Mouse (Mus musculus) Muller cell, postnatal 12 days (primary cell): ENCODE measurements at regions not wholly inside any gene's neighbourhood (a gene's known extent, or its start where the extent isn't known, plus 50 kb on each side); places are given as distances from the start of the nearest gene placed in this dataset.

Source experiments
- DNase-seq: peaks from one replicate; pipeline ENCODE4 v3.0.0-alpha.2; 2015; ENCODE audit errors: inconsistent ontology term

DNA sequence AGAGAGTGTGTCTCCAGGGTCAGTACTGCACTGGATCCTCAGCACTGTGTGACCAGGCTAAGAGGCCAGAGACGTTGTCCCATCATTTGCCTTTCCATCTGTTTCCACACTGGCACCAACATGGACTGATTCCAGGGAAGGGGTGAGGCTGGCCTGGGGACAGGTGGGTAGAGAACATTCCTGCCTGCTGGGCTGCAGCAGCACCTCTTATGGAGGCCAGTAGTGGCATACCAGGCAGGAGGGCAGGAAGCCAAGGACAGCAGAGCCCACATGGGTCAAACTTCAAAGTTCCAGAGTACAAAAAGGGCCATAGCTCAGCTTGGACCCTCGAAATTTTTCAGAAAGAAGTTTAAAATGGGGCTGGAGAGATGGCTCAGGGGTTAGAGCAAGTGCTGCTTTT, 115.4 kb upstream of the Ercc6l2 start:
- DNase-seq: no peak

DNA sequence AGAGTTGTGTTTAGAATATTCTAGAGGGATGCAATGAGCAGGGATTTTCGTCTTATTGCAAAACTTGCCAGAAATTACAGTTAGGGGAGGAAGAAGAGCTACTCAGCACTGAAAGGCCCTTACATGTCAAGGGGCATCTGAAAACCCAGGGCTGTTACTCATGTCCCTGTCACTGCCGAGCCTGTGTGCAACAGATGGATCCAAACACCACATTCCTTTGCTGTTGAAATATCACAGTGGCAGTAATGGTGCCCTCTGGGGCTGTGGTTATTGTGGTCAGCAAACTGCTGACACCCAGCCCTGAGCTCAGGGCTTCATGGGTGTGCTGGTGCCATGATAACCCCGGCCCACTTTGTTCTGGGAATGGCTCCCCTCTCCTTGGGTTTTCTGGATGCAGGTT, 114.3 kb upstream of the Ercc6l2 start:
- DNase-seq: peak; percentile 82

DNA sequence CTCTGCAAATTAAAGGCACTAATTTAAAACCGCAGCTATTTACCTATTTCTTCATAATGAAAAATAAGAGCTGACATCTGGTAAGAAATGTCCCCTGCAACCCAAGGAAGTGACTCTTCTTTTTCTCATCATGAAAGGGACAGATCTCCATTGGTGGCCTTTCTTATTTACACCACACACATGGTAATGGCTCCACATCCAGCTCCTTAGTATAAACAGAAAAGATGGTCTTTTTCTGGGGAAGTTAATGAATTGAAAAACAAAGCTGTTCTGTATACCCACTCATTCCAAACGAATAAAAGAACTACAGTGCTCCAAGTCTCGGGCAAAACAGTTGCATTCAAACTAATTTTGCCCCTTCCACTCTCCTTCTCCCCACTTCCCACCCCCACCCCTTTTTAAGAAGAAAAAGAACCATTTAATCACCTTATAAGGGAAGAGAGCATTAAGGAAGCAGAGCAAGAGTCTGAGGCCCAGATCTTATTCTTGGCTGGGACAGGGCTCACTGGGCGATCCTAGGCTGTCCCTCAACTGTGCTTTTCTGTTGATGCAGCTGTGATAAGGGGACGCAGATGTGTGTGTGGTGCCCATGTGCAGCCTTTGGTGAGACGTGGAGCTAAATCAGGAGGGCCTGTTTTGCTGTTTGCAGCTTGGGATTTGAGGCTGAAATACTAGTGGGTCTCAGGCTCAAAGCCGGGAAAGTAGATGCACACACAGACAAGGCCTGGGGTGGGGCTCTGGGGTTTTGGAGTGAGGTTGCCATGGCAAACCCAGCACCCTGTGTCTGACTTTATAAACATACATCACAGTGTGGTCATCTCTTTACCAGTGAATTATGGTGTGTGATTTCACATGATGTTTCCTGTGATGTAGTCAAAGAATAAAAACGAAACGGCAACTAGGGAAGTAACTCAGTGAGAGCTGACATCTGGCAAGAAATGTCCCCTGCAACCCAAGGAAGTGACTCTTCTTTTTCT, 113.6 kb upstream of the Ercc6l2 start:
- no peak for DNase-seq

DNA sequence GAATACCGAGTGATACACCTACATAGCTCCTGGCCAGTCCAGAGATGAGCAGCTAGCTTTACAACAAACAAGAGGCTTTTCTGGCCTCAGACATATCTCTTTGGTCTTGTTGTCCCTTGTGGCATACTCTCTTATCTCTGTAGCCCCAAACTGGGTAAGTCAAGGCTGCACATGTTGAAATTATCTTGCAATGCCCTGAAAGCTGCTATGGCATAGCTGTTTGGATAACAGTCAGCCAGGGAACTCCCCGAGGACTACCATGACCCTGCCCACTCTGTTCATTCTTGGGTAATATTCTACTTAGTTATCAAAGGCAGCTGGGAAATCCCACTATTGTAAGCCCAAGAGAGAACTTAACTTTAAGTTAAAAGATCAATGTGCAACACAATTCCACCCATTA, 106.5 kb upstream of the Ercc6l2 start:
- DNase-seq: no peak

DNA sequence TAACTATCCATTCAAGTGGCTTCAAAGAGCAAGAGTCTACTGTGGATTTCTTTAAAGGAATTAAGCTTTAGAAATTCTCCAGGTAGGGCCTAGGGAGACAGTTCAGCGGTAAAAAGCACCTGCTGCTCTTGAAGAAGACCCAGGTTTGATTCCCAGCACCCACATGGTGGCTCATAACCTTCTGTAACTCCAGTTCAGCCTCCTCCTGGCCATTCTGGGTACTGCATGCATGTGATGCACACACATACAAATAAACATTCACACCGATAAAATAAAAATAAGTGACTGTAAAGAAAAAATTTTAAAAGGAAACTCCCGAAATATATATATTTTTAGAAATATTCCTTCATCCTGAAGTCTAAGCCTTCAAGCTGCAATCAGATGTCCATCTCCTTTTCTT, 101.9 kb upstream of the Ercc6l2 start:
- no peak for DNase-seq

DNA sequence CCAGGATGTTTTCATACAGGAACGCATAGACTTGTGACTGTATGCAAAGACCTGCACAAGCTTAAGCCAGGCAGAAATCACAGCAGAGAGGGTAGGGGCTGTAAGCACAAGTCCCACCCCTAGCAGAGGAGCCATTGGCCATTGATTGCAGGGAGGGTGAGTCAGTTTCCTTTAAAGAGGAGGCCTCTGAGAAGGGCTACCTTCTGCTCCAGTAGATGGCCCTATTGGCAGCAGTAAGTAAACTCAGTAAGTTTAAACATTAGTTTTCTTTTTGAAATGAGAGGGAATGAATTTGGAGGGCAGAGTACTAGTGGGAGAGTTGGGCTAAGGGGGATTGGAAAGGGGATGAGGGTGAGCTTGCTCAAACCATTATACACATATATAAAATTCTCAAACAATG, 98.5 kb upstream of the Ercc6l2 start:
- DNase-seq: no peak

DNA sequence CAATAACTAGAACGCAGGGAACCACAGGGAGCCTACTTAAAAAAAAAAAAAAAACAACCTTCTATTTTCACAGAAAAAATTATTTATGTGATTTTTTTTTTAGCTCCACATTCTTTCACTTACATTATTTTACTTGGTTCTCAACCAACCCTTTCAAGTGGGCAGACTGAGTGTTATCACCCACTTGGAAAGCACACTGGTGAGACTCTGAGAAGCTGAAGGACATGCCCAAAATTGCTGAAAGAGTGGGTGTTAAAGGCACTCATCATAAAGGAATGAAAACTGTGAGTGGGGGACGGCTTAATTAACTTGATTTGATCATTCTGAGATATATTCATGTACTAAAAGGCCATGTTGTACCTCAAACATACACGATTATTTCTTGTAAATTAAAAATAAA, 97.8 kb upstream of the Ercc6l2 start:
- DNase-seq: no peak

DNA sequence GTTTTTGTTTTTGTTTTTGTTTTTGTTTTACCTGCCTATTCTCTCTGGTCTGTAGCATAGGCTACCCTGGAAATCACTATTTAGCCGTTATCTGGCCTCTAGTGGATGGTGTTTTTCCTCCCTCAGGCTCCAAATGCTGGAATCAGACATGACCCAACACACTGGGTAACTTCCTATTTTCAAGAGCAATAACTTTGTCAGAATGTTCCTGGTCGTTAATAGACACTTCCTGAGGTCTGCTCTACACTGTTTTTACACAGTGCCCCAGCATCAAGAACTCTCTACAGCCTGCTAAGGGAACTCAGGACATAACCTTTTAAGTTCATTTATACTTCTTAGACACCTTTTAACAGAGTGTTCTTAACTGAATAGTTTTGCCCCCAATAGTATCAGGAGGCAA, 96.3 kb upstream of the Ercc6l2 start:
- DNase-seq: no peak

DNA sequence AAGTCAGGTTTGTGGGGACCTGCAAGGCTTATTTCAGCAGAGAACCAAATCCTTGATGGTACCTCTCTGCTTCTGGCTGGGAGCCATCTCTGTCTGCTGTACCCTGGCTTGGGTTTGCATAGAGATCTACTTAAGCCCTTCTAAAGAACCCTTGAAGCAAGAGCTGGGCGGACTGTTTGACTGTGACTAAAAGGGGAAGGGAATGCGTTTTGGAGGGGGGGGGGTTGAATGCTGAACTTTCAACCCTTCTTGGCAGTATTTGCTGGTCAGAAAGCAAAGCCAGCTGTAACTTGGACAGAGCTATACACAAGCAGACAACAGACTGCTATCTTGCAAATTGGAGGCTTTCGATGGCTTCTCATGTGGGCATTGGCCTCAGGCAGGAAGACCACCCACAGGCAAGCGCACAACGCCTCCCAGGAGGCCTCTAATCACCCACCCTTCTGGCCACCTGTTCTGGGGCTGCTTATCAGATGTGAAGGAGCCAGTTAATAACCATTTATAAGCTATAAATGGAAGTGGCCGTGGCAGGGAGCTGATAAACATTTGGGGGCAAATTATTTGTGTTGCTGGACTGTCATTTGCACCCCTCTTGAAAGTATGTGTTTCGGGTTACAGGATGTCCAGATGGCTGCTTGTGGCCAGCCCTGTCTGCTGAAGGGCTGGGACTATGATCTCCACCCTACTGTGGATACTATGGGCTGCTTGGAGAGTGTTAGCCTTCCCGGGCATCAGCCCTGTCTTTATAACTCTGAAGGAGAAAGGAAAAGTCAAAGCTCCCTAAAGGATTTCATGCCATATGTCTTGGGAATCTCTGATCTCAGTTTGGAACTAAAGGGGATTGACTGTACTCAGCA, 95.5 kb upstream of the Ercc6l2 start:
- peak; percentile 73 for DNase-seq

DNA sequence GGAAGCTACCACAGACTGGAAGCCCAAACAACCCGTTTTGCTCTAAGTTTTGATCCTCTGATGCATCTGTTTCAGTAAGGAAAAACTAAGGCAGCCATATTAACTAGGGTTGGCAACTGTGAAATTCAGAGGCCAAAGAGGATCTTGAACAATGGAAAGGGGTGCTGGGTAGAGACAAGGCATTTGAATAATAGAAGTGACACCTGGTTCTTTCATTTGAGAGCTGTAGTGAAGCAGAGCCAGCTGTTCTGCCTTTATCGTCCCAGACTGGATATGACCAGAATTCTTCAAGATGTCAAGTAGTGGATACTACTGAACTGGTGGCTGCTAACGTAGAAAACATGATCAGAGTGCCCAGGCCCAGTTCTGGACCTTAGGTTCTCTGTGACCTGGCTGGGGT, 94.4 kb upstream of the Ercc6l2 start:
- no peak for DNase-seq

DNA sequence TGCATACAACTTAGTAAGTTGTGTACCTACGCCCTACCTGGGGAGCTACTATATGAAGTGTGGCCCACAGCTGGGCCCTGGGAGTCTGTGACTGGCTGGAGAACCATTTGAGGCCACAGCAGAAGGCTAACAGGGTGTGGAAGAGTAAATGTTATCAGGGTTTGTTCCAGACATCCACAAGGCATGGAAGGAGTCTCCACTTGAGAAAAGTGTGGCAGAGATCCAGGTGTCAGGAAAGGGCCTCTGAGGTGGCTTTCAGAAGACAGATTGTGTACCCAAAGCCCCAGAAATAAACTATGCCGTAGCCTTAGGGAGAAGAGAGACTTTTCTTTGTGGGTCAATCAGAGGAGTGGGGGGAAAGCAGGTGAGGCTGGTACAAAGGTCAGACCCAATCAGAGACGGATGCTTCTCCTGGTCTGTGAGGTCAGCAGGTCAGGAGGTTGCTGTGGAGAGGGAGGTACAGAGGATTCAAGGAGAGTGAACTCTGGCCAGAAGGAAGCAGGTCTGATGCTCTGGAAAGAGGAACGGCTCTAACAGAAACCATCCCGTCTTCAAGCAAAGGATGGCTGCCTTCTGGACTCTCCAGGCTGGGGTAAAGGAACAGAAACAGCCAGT, 93.9 kb upstream of the Ercc6l2 start:
- DNase-seq: no peak

DNA sequence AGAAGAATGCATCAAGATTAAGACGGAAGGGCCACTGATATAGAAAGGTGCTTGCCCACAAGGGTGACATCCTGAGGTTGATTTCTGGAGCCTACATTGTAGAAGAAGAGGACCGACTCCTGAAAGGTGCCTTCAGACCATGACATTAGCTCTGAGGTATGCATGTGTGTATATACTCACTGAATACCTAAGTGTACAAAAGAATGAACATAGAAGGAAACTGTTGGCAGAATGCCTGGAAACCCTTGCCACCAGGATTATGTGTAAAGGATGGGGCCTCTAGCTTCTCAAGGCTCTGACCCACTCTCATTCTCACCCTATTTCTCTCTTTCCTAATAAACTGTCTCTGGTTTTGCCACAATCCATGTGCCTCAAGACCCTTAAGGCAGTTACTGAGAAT, 90.7 kb upstream of the Ercc6l2 start:
- no peak for DNase-seq

DNA sequence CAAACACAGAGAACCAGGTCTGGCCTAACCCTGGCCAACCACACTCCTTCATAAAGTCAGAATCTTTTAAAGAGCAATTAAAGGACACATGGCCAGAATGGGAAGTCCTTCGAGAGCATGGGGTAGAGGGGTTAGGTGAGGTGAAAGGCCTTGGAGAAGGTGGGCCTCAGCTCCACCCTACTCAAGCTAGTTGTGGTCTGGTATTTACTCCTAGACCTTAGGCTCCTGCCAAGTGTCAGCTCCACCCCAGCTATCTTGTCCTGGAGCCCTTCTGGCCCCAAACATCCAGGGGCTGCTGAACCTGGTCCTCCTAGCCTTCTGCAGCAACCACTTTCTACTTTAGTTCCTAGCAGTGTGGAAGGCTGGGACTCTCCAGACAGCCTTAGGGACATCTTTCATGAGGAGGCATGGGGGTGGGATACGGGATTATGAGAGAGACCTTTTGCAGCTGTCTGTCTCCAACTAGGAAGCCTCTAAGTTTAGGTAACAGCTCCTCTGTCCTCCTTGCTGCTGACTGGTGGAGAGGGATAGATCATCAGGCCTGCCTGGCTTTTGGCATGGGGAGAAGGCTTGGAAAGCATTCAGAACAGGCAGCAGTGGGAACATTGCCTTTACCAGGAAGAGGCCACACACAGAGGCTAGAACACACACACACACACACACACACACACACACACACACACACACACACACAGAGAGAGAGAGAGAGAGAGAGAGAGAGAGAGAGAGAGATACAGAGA, 90.0 kb upstream of the Ercc6l2 start:
- no peak for DNase-seq

DNA sequence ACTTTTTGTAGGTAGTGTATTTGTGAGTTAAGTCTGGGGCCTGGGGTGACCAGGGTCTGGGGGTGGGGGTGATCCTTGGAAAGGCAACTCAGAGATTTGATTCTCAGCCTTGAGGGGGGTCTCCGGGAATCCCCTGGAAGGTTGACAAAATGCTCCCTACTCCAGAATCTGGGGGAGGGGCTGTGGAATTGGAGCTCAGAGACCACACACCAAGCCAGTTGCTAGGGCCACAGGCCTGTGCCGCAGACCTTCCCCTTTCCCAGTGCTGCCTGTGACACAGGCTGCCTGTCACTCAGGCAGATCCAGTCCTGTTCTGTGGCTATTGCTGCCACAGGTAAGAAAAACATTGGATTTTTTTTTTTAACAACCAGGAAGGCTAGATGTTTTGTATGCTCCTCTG, 89.0 kb upstream of the Ercc6l2 start:
- DNase-seq: no peak

DNA sequence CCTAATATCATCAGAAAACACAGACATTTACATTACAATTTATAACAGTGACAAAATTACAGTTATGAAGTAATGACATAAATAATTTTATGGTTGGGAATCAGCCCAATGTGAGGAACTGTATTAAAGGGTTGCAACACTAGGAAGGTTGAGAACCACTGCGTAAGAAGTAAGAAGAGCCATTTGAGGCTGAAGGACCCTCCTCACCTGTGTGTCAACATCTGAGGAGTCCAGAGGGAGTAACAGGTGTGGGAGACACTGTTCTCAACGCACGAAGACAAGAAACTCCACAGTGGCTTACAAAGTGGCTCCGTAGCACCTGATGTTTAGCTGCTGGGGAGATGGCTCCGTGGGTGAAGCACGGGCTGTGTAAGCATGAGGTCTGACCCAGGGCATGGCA, 88.5 kb upstream of the Ercc6l2 start:
- DNase-seq: no peak

DNA sequence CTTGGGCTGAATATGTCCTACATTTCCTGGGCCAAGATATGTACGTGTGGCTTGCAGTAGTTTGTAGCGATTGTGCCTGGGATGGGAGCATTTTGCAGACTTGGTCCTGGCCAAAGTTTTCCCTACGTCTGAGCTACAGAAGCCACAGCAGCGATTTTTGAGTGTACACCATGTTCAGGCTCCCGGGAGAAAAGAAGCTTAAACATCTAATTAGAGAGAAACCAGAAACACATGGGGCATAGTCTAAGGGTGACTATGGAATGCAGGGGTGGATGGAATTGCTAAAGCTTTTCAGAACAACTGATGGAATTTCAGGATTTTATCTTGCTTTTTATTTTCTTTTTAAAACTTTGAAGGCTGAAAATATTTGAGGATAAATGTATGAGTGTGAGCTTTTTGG, 79.3 kb upstream of the Ercc6l2 start:
- no peak for DNase-seq

DNA sequence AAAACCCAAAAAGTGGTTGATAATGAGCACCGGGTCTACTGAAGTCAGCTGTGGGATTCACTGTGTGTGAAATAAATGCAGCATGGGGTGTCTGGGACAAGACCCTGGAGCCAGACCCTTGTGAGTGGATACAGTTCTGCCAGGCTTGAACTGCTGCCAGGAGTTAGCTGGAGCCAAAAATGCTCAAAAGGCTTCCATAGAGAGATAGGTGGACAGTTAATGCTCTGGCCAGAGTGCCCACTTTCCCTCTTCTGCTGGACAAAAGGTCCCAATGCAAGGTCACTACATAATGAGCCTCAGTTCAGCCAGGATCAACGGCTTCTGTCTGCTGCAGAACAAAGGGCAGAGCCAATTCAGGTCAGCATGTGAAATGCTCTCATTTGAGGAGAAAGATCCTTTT, 73.2 kb upstream of the Ercc6l2 start:
- DNase-seq: peak; percentile 83

DNA sequence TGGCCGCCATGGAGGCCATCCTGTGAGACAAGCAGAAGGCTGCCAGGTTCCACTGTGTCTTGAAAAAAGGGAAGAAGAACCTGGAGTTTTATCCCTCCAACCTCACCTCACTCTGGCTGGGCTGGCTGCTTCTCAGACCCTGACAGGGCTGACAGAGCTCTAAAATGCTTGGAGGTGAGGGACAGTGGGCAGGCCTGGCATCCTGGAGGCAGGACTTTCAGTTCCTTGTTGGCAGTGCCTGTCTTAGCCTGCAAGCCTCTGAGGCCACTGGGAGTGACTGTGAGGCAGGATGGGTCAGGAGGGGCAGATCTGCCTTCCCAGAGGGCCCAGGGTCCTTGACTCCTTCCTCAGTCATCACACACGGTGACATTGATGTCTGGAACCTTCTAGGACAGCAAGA, 66.3 kb upstream of the Ercc6l2 start:
- DNase-seq: no peak

DNA sequence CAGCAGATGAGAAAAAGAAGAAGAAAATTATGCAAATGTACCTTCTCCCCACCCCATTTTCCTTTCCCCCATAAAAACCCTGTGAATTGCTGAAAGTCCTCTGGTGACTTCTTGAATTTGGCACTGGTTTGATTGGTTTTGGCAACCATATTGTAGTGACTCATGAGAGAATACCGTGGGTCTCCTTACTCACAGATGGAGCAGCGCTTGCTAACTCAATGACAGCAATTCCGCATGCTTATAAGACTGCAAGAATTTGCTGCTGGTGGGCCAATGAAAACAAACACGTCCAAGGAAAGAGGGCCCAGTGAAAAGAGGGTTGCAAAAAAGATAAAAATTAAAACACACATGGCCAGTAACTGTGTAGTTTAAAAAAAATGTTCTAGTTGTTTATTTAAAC, 65.0 kb upstream of the Ercc6l2 start:
- peak; percentile 93 for DNase-seq

DNA sequence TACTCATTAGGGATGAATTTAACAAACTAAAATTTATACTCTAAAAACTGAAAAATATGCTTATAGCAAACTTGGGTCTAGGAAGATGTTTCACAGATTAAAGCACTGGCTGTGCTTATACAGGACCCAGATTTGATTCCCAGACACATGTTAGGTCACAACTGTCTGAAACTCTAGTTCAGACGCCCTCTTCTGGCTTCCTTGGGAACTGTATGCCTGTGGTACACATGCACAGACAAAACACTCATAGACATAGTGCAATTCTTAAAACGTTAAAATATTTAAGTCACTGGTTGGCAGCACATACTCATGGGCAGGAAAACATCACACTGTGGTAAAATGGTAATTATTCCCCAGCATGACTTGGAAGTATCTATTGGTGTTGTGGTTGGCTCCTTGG, 63.8 kb upstream of the Ercc6l2 start:
- no peak for DNase-seq

DNA sequence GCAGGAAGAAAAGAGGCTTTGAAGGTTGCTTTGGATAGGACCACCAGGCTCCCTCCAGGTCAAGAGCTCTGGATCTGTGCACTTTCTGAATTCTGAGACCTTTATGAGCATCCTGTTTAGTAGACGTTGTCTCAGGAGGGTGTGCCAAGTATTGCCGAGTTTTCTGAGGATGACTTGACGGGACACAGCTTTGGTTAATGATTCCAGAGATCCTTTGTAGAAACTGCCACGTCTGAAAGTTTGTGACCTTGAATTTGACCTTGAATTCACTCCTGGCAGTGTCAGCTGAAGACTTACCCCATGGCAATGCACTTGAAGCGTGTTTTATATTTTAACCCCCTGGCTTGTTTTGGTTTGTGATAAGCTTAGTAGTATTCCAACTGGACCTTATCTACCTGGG, 58.0 kb upstream of the Ercc6l2 start:
- DNase-seq: no peak

DNA sequence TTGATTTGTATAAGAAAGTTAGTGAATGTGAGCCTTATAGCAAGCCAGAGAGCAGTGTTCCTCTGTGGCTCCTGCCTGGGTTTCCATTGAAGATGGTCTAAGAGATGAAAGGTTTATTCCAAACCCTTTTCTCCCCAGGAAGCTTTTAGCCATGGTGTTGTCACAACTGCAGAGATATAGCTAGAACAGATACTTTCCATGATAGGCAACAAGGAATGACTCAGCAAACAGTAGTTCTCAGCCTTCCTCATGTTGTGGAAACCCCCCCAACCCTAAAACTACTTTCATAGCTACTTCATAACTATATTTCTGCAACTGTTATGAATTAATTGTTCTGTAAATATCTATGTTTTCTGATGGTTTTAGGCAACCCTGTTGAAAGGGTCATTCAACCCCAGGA, 53.5 kb upstream of the Ercc6l2 start:
- DNase-seq: no peak
